Mouse (Mus musculus) CH12.LX (cell line): Measurements from ENCODE around the gene Adam12.

Experiments
- KAT2A ChIP-seq: IDR thresholded peaks from 2 replicates; pipeline ENCODE4 v1.6.1; 2012; ENCODE audit warnings: low read length, improper control_type of control experiment, inconsistent platforms; ENCODE audit not compliant: insufficient replicate concordance
- MAX ChIP-seq: IDR thresholded peaks from 2 replicates; pipeline ENCODE4 v1.6.1; 2011; ENCODE audit warnings: low read length, improper control_type of control experiment
- POLR2A ChIP-seq: IDR thresholded peaks from 2 replicates; pipeline ENCODE4 v1.6.1; 2011; ENCODE audit warnings: low read depth, mild to moderate bottlenecking, improper control_type of control experiment, low read length
- RAD21 ChIP-seq: IDR thresholded peaks from 2 replicates; pipeline ENCODE4 v1.6.1; 2011; ENCODE audit warnings: low read depth, mild to moderate bottlenecking, low read length, improper control_type of control experiment, moderate library complexity
- UBTF ChIP-seq: IDR thresholded peaks from 2 replicates; pipeline ENCODE4 v1.6.1; 2012; ENCODE audit warnings: low read depth, mild to moderate bottlenecking, inconsistent platforms, low read length, improper control_type of control experiment, moderate library complexity
- ZNF384 ChIP-seq: IDR thresholded peaks from 2 replicates; pipeline ENCODE4 v1.6.1; 2012; ENCODE audit warnings: low read depth, low read length, improper control_type of control experiment, inconsistent platforms

DNA sequence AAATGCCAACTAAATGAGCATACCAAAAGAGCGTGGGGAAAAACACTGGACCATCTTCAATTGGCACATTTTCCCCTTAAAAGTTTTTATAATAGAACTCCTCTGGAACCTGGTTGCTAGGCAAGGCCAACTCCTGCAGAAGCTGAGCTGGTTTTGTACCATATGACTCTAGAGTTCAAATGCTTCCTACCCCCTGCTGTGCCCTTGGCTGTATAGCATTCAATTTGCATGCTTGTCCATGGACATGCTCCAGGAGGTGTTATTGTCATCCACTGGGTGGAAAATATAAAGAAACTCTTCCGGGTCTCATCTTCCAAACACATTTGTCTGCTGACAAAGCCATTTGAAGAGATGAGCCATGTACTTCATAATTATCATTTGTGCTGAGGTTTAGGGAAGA is 68.2 kb downstream of the Adam12 start:
- TF ChIP-seq RAD21 = no peak
- no peak for TF ChIP-seq KAT2A
- TF ChIP-seq POLR2A = no peak
- TF ChIP-seq ZNF384 = no peak
- TF ChIP-seq UBTF = no peak
- TF ChIP-seq MAX = no peak
